Comparison of ENCODE assay signal across 16 mouse cellular contexts in the genomic region with DNA sequence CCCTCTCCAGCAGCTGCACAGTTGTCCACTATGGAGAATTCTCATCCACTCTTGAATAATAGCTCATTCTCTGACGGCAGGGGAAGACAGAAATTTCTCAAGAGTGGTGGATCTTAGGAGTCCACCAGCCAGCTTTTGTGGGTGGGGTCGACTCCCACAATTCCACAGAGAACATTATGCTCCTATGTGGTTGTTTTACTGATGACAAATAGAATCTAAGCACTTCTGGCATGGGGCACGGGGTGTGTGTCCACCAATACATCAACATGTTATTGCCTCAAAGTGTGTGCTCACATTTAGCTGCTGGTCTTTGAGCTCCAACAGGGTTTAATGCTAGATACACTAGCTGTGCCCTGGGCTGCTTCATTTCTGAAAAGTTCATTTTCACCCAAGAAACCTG. TPM values are rescaled to one million over a fixed set of nuclear protein-coding genes. Genes with fewer than 3 reads are reported as not detected.
"Had no signal": no experiment of that assay in that cellular context is flagged by ENCODE, and none has a peak within 500 bp of the region (broad histone marks: within the 10 kb centered on the region; RNA-seq: fewer than 3 reads in every experiment).

No protein-coding gene starts in this region.

- ATAC-seq: liver, postnatal 0 days had no signal

- H3K4me3 ChIP-seq: left cerebral cortex, adult 2 months; limb, embryonic 12.5 days; liver, embryonic 13.5 days; lung, embryonic 15.5 days; myocyte; neural tube, embryonic 13.5 days had no signal

- H3K4me2 ChIP-seq: limb, embryonic 12.5 days; liver, embryonic 13.5 days; lung, embryonic 15.5 days; neural tube, embryonic 13.5 days had no signal

- H3K36me3 ChIP-seq: limb, embryonic 12.5 days; liver, embryonic 13.5 days; lung, embryonic 15.5 days; neural tube, embryonic 13.5 days had no signal

- H3K9me3 ChIP-seq: limb, embryonic 12.5 days; liver, embryonic 13.5 days; lung, embryonic 15.5 days; neural tube, embryonic 13.5 days had no signal

- H3K27ac ChIP-seq: left cerebral cortex, adult 2 months; limb, embryonic 12.5 days; liver, embryonic 13.5 days; lung, embryonic 15.5 days; neural tube, embryonic 13.5 days had no signal

- DNase-seq: kidney, adult 8-10 months; kidney, postnatal 25 days; liver; liver, embryonic 13.5 days; liver, postnatal 0 days; lung, postnatal 14 days; midbrain, embryonic 14.5 days; spleen, adult 18-20 months; thymus, adult 18-20 months; thymus, postnatal 25 days had no signal

- H3K4me1 ChIP-seq: liver, embryonic 13.5 days; neural tube, embryonic 13.5 days had no signal

- H3K9ac ChIP-seq: limb, embryonic 12.5 days; liver, embryonic 13.5 days; liver, postnatal 0 days; lung, embryonic 15.5 days; neural tube, embryonic 13.5 days had no signal

RNA-seq across cellular contexts. Expression of gene Tbx15, which starts 6.4 kb away (rescaled TPM):
- total RNA-seq: megakaryocyte-erythroid progenitor cell, adult 5-6 weeks had no signal
